Mouse (Mus musculus): Measurements from ENCODE around the gene Clk2. TPM values are rescaled to one million over a fixed set of nuclear protein-coding genes. Genes with fewer than 3 reads are reported as not detected.
"Not testable (repeated sequence)": the region's sequence is repeated elsewhere in the genome, so short reads cannot be mapped to it uniquely, and the experiment has no call there.

Gene Clk2
- polyA plus RNA-seq, 1 experiment: 68.0 TPM

GRCm38 (mm10) chr3:89210731-89211130 is 46.1 kb downstream of the Clk2 start:
- TF ChIP-seq CTCF (IDR thresholded peaks at IDR 0.05; ENCODE audit: extremely low read depth, insufficient read depth, low read length) (no peak), POLR2A (IDR thresholded peaks at IDR 0.05; ENCODE audit: extremely low read depth, insufficient read depth, low read length) (no peak)
- H3K4me1 ChIP-seq (ENCODE audit: control insufficient read depth, insufficient read depth, low read length): 0 out of 2 replicates have a peak, but pooled peaks cover 2% of the 10 kb centered on the region
- no peak overlapping the region for H3K27ac ChIP-seq (ENCODE audit: insufficient read depth, low read length)
- H3K4me3 ChIP-seq (ENCODE audit: insufficient read depth, low read length): no peak overlapping the region

GRCm38 (mm10) chr3:89213803-89214530 is 49.4 kb downstream of the Clk2 start:
- peak overlapping the region; percentile 76 for H3K27ac ChIP-seq (ENCODE audit: insufficient read depth, low read length)
- H3K4me1 ChIP-seq (ENCODE audit: control insufficient read depth, insufficient read depth, low read length): 0 out of 2 replicates have a peak, but pooled peaks cover 2% of the 10 kb centered on the region
- H3K4me3 ChIP-seq (ENCODE audit: insufficient read depth, low read length): peak overlapping the region; percentile 80
- TF ChIP-seq POLR2A (IDR thresholded peaks at IDR 0.05; ENCODE audit: extremely low read depth, insufficient read depth, low read length) (peak; percentile 57; the same call in 1 of the 2 replicates), CTCF (IDR thresholded peaks at IDR 0.05; ENCODE audit: extremely low read depth, insufficient read depth, low read length) (no peak)

GRCm38 (mm10) chr3:89214681-89215411 is 50.3 kb downstream of the Clk2 start, which contains the start of gene Thbs3:
Thbs3 (plus strand) TSS chr3:89215180.
- Histone ChIP-seq H3K4me1 (ENCODE audit: control insufficient read depth, insufficient read depth, low read length) (0 out of 2 replicates have a peak, but pooled peaks cover 2% of the 10 kb centered on the region), H3K27ac (ENCODE audit: insufficient read depth, low read length) (peak within 1 kb of the TSS; percentile 76), H3K4me3 (ENCODE audit: insufficient read depth, low read length) (peak within 1 kb of the TSS; percentile 80)
- no peak for TF ChIP-seq POLR2A (IDR thresholded peaks at IDR 0.05; ENCODE audit: extremely low read depth, insufficient read depth, low read length)
- TF ChIP-seq CTCF (IDR thresholded peaks at IDR 0.05; ENCODE audit: extremely low read depth, insufficient read depth, low read length): no peak

- no peak overlapping the region for H3K4me3 ChIP-seq (ENCODE audit: insufficient read depth, low read length)
- no peak overlapping the region for H3K27ac ChIP-seq (ENCODE audit: insufficient read depth, low read length)
- H3K4me1 ChIP-seq (ENCODE audit: control insufficient read depth, insufficient read depth, low read length): 0 out of 2 replicates have a peak, but pooled peaks cover 2% of the 10 kb centered on the region
- no peak for TF ChIP-seq POLR2A (IDR thresholded peaks at IDR 0.05; ENCODE audit: extremely low read depth, insufficient read depth, low read length)
- peak; percentile 93 for TF ChIP-seq CTCF (IDR thresholded peaks at IDR 0.05; ENCODE audit: extremely low read depth, insufficient read depth, low read length)
Measured at GRCm38 (mm10) chr3:89215853-89216252, 51.3 kb downstream of the Clk2 start.

GRCm38 (mm10) chr3:89216407-89216806 is 51.8 kb downstream of the Clk2 start:
- H3K4me3 ChIP-seq (ENCODE audit: insufficient read depth, low read length); H3K27ac ChIP-seq (ENCODE audit: insufficient read depth, low read length); H3K4me1 ChIP-seq (ENCODE audit: control insufficient read depth, insufficient read depth, low read length): not testable (repeated sequence)

- TF ChIP-seq POLR2A (IDR thresholded peaks at IDR 0.05; ENCODE audit: extremely low read depth, insufficient read depth, low read length) (no peak), CTCF (IDR thresholded peaks at IDR 0.05; ENCODE audit: extremely low read depth, insufficient read depth, low read length) (no peak)
- Histone ChIP-seq H3K4me1 (ENCODE audit: control insufficient read depth, insufficient read depth, low read length) (no peaks in the 10 kb centered on the region), H3K4me3 (ENCODE audit: insufficient read depth, low read length) (no peak overlapping the region), H3K27ac (ENCODE audit: insufficient read depth, low read length) (no peak overlapping the region)
Measured at GRCm38 (mm10) chr3:89218271-89218670, 53.7 kb downstream of the Clk2 start.

GRCm38 (mm10) chr3:89219546-89219945 is 55.0 kb downstream of the Clk2 start:
- Histone ChIP-seq H3K4me3 (ENCODE audit: insufficient read depth, low read length) (no peak overlapping the region), H3K27ac (ENCODE audit: insufficient read depth, low read length) (no peak overlapping the region), H3K4me1 (ENCODE audit: control insufficient read depth, insufficient read depth, low read length) (peaks cover 1% of the 10 kb centered on the region; the same call in 1 of the 2 replicates)
- TF ChIP-seq POLR2A (IDR thresholded peaks at IDR 0.05; ENCODE audit: extremely low read depth, insufficient read depth, low read length) (no peak), CTCF (IDR thresholded peaks at IDR 0.05; ENCODE audit: extremely low read depth, insufficient read depth, low read length) (no peak)

GRCm38 (mm10) chr3:89221167-89221566 is 56.6 kb downstream of the Clk2 start:
- 0 out of 2 replicates have a peak overlapping the region, but pooled peaks have one; percentile 27 for H3K27ac ChIP-seq (ENCODE audit: insufficient read depth, low read length)
- TF ChIP-seq POLR2A (IDR thresholded peaks at IDR 0.05; ENCODE audit: extremely low read depth, insufficient read depth, low read length): no peak
- TF ChIP-seq CTCF (IDR thresholded peaks at IDR 0.05; ENCODE audit: extremely low read depth, insufficient read depth, low read length): no peak
- H3K4me1 ChIP-seq (ENCODE audit: control insufficient read depth, insufficient read depth, low read length): peaks cover 1% of the 10 kb centered on the region; the same call in 1 of the 2 replicates
- H3K4me3 ChIP-seq (ENCODE audit: insufficient read depth, low read length): no peak overlapping the region

GRCm38 (mm10) chr3:89224796-89225195 is 60.2 kb downstream of the Clk2 start:
- no peak for TF ChIP-seq POLR2A (IDR thresholded peaks at IDR 0.05; ENCODE audit: extremely low read depth, insufficient read depth, low read length)
- no peak for TF ChIP-seq CTCF (IDR thresholded peaks at IDR 0.05; ENCODE audit: extremely low read depth, insufficient read depth, low read length)
- H3K4me1 ChIP-seq (ENCODE audit: control insufficient read depth, insufficient read depth, low read length): peaks cover 1% of the 10 kb centered on the region; the same call in 1 of the 2 replicates
- H3K4me3 ChIP-seq (ENCODE audit: insufficient read depth, low read length): peak overlapping the region; percentile 16
- H3K27ac ChIP-seq (ENCODE audit: insufficient read depth, low read length): peak overlapping the region; percentile 24; the same call in 1 of the 2 replicates

Data from cortical plate, adult 2 months (tissue).